Mouse (Mus musculus) heart, embryonic 12.5 days (tissue): ENCODE data around the gene C530008M17Rik. TPM values are rescaled to one million over a fixed set of nuclear protein-coding genes. Genes with fewer than 3 reads are reported as not detected.
A peak's percentile ranks its signal among the peaks of the same experiment; 100 is the strongest.

Experiments used
- ATAC-seq: fragments of 200-750 bp; cut with Nextera tagmentation; 2 replicates; pipeline ENCODE4 v1.8.0; 2017; ENCODE audit warnings: moderate TSS enrichment, moderate library complexity; ENCODE audit not compliant: insufficient number of reproducible peaks, low FRiP score
- H3K27ac ChIP-seq: fragments of 300-500 bp; sonication (generic); 2 replicates; pipeline ENCODE4 v1.5.1; 2016; ENCODE audit warnings: mild to moderate bottlenecking, moderate library complexity; ENCODE audit not compliant: poor library complexity, severe bottlenecking
- H3K27me3 ChIP-seq: fragments of 300-500 bp; sonication (generic); replicated peaks from 2 replicates; pipeline ENCODE4 v1.6.1; 2016; ENCODE audit warnings: mild to moderate bottlenecking, moderate library complexity
- H3K36me3 ChIP-seq: fragments of 300-500 bp; sonication (generic); 2 replicates; pipeline ENCODE4 v1.6.1; 2016; ENCODE audit warnings: mild to moderate bottlenecking, moderate library complexity
- H3K4me1 ChIP-seq: fragments of 300-500 bp; sonication (generic); replicated peaks from 2 replicates; pipeline ENCODE4 v1.6.1; 2016; ENCODE audit warnings: mild to moderate bottlenecking
- H3K4me2 ChIP-seq: fragments of 300-500 bp; sonication (generic); 2 replicates; pipeline ENCODE4 v1.6.1; 2016; ENCODE audit warnings: mild to moderate bottlenecking, moderate library complexity
- H3K4me3 ChIP-seq: fragments of 300-500 bp; sonication (generic); 2 replicates; pipeline ENCODE4 v1.5.1; 2016; ENCODE audit warnings: mild to moderate bottlenecking
- H3K9ac ChIP-seq: fragments of 300-500 bp; sonication (generic); 2 replicates; pipeline ENCODE4 v1.6.1; 2016; ENCODE audit warnings: mild to moderate bottlenecking, moderate library complexity
- H3K9me3 ChIP-seq: fragments of 300-500 bp; sonication (generic); replicated peaks from 2 replicates; pipeline ENCODE4 v1.6.1; 2016; ENCODE audit warnings: mild to moderate bottlenecking, moderate library complexity
- WGBS: fragments of 180-500 bp; shearing (Covaris S2); methylation state at CpG from one replicate; pipeline ENCODE4 v1.1.7; 2016; 5-methylcytosine and 5-hydroxymethylcytosine counted together
- polyA plus RNA-seq: library from polyadenylated mRNA; unstranded; fragments of >200 nt; fragmentation: Nextera tagmentation; extraction: Ambion mirVana; gene quantifications from 2 replicates; pipeline ENCODE4 v1.2.1, GENCODE M21; 2016

C530008M17Rik gene
- polyA plus RNA-seq, 1 experiment from 2014 or later: 38.7 TPM

DNA sequence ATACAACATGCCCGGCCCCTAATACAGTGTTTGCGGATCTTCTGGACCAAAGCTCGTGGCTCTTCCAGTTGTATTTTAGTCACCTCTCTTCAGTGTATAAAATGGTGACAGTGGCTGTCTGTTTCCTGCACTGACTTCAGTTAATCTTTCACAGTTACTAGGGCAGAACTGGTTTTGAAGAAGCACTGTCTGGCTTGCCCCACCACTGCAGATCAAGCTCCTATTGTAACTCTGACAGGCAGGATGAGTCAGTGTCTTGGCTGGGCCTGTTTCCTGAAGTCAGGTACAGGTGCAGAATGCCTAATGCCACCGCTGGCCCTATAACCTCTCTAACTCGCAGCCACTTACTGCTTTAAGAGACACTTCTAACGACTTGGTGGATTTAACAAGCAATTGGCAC, 152.7 kb downstream of the C530008M17Rik start:
- 82% methylated on average over 6 of the region's 6 CpGs for WGBS

DNA sequence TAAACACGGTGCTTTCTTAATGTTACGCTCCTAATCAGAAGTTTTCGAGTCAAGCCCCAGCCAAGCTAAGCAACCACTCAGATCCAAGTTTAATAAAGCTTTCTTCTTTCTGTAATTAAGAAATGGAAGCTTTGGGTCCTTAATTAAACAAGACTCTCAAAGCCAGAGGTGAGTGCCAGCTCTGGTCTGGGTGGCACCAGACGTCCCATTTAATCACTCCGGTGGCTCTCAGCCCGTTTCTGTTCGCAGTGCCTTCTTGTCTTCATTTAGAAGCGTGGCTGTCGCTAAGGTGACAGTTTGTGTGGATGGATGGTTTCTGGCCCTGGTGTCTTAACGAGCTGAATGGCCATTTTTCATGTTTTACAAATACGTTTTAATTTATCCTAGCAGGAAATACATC, 158.7 kb downstream of the C530008M17Rik start:
- WGBS: 68% methylated on average over 11 of the region's 11 CpGs
- H3K4me1 ChIP-seq: peaks cover 27% of the 10 kb centered on the region

More for the DNA sequence above, 152.7 kb downstream of the C530008M17Rik start:
- ATAC-seq: no peak
- peaks cover 19% of the 10 kb centered on the region for H3K4me1 ChIP-seq
- no peak overlapping the region for H3K4me2 ChIP-seq
- H3K9me3 ChIP-seq: peaks cover 3% of the 10 kb centered on the region; the same call in 1 of the 2 replicates
- H3K4me3 ChIP-seq: no peak overlapping the region
- no peaks in the 10 kb centered on the region for H3K36me3 ChIP-seq
- no peak overlapping the region for H3K9ac ChIP-seq
- H3K27me3 ChIP-seq: no peaks in the 10 kb centered on the region
- H3K27ac ChIP-seq: no peak overlapping the region

DNA sequence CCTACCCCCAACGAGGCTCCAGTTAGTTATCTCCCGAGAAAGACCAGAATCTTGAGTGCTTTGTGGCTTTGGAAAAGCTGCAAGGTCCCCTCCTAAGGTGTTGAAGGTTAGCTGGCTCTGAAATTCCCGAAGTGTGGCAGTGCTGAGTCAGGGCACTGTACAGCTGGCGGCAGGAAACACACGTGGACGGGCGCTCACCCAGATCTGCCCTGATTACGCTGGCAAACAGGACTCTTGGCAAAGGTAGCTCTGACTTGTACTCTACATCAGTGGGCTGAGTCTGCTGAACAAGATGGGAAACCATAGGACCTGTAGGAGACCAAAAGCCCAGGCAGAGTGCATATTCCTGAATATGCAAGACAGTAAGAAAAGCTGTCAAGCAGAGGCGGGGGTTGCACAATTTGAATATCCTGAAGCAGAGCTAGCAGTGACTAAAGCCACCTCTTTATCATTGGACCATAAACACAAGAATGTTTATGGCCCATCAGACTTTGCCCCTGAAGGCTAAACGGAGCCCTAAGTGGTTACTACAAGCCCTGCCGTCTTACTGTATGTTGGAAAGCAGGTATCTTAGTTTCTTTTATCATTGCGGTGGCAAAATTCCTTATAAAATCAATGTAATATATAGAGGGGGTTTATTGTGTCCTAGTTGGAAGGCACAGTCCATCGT, 159.6 kb downstream of the C530008M17Rik start:
- Histone ChIP-seq H3K9ac (no peak overlapping the region), H3K4me3 (no peak overlapping the region), H3K4me1 (peaks cover 27% of the 10 kb centered on the region), H3K4me2 (peak overlapping the region; percentile 11; the same call in 1 of the 2 replicates), H3K27ac (no peak overlapping the region), H3K9me3 (0 out of 2 replicates have a peak, but pooled peaks cover 3% of the 10 kb centered on the region), H3K36me3 (no peaks in the 10 kb centered on the region), H3K27me3 (no peaks in the 10 kb centered on the region)
- no peak; the same call in 1 of the 2 replicates for ATAC-seq
- 51% methylated on average over 13 of the region's 13 CpGs for WGBS

More for the DNA sequence above, 158.7 kb downstream of the C530008M17Rik start:
- Histone ChIP-seq H3K27ac (no peak overlapping the region), H3K9me3 (0 out of 2 replicates have a peak, but pooled peaks cover 3% of the 10 kb centered on the region), H3K9ac (no peak overlapping the region), H3K36me3 (no peaks in the 10 kb centered on the region), H3K4me3 (no peak overlapping the region), H3K4me2 (no peak overlapping the region), H3K27me3 (no peaks in the 10 kb centered on the region)
- no peak for ATAC-seq

DNA sequence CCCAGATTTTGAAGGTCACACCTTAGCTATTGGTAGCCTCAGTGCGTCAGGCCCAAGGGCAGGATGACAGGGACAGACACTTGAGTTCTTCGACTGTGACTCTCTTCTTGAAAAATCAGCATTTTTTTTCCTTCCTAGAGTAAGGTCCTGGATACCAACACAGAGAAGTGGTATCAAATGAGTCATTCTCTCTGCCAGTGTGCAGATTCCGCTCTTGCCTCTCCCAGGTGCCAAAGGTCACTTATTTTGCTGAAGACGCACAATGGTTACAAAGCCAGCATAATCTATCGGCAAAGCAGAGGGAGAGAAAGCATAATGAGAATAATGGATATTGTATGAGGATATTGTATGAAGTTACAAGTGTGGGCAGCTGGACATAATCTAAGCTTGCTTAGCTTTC, 160.4 kb downstream of the C530008M17Rik start:
- Histone ChIP-seq H3K4me1 (peaks cover 21% of the 10 kb centered on the region), H3K4me2 (no peak overlapping the region), H3K9me3 (0 out of 2 replicates have a peak, but pooled peaks cover 6% of the 10 kb centered on the region), H3K27ac (no peak overlapping the region), H3K9ac (no peak overlapping the region), H3K4me3 (no peak overlapping the region), H3K27me3 (no peaks in the 10 kb centered on the region), H3K36me3 (no peaks in the 10 kb centered on the region)
- 86% methylated on average over 5 of the region's 5 CpGs for WGBS
- no peak for ATAC-seq

DNA sequence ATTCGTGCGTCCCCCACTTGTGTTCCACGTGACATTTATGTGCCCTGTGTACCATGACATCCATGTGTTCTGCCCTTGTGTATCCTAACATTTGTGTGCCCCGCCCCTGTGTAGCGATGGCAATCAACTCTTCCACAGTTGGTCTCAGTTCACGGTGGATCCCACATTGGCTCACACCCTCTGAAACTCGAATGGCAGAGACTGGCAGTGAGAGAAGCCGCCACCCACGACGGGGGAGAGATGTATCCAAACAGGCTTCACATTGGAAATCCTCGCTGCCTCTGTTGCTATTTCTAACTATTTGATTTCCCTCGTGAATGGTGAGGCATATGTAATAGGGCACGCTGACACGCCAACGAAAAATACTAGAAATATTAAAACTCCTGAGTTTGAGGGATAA, 161.4 kb downstream of the C530008M17Rik start:
- Histone ChIP-seq H3K36me3 (no peaks in the 10 kb centered on the region), H3K27me3 (no peaks in the 10 kb centered on the region), H3K9ac (no peak overlapping the region), H3K9me3 (0 out of 2 replicates have a peak, but pooled peaks cover 6% of the 10 kb centered on the region), H3K4me1 (peaks cover 18% of the 10 kb centered on the region), H3K4me3 (no peak overlapping the region), H3K4me2 (no peak overlapping the region), H3K27ac (no peak overlapping the region)
- 87% methylated on average over 15 of the region's 15 CpGs for WGBS
- no peak for ATAC-seq

DNA sequence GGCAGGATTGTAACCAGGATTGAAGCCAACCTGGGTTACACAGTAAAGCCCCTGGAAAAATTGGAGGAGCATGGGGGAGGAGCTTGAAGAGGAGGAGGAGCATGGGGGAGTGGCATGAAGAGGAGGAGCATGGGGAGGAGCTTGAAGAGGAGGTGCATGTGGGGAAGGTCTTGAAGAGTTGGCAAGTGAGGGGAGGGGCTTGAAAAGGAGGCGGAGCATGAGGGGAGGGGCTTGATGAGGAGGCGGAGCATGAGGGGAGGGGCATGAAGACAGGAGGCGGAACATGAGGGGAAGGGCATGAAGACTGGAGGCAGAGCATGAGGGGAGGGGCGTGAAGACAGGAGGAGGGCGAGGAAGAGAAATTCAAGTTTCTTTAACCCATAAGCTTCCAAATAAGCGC, 162.5 kb downstream of the C530008M17Rik start:
- H3K9ac ChIP-seq: no peak overlapping the region
- no peak overlapping the region for H3K27ac ChIP-seq
- H3K27me3 ChIP-seq: no peaks in the 10 kb centered on the region
- 0 out of 2 replicates have a peak, but pooled peaks cover 6% of the 10 kb centered on the region for H3K9me3 ChIP-seq
- peaks cover 9% of the 10 kb centered on the region for H3K4me1 ChIP-seq
- no peak for ATAC-seq
- no peak overlapping the region for H3K4me2 ChIP-seq
- whole genome bisulfite sequencing: 68% methylated on average over 6 of the region's 6 CpGs
- H3K4me3 ChIP-seq: no peak overlapping the region
- H3K36me3 ChIP-seq: no peaks in the 10 kb centered on the region

DNA sequence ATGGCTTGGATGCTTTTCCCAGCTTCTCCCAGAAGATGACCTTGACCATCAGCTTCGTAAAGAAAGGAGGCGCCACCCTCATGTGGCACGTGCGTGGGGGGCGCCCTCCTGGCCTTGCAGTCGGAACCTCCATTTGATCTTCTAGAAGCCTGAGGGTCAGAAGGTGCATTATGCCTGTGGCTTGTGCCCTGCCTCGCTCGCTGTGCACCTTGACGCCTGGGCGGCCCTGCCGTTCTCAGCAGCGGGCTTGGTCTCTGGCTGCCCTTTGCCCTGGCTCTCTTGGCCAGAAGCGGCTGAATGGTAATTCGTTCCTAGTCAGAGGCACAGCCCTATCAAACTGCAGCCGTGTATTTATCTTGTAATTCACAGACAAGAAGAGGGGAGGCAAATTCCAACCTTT, 165.8 kb downstream of the C530008M17Rik start:
- Histone ChIP-seq H3K9ac (no peak overlapping the region), H3K4me2 (no peak overlapping the region), H3K27ac (no peak overlapping the region), H3K4me1 (no peaks in the 10 kb centered on the region), H3K36me3 (no peaks in the 10 kb centered on the region), H3K27me3 (no peaks in the 10 kb centered on the region), H3K9me3 (0 out of 2 replicates have a peak, but pooled peaks cover 6% of the 10 kb centered on the region), H3K4me3 (no peak overlapping the region)
- no peak for ATAC-seq
- 78% methylated on average over 15 of the region's 15 CpGs for WGBS

DNA sequence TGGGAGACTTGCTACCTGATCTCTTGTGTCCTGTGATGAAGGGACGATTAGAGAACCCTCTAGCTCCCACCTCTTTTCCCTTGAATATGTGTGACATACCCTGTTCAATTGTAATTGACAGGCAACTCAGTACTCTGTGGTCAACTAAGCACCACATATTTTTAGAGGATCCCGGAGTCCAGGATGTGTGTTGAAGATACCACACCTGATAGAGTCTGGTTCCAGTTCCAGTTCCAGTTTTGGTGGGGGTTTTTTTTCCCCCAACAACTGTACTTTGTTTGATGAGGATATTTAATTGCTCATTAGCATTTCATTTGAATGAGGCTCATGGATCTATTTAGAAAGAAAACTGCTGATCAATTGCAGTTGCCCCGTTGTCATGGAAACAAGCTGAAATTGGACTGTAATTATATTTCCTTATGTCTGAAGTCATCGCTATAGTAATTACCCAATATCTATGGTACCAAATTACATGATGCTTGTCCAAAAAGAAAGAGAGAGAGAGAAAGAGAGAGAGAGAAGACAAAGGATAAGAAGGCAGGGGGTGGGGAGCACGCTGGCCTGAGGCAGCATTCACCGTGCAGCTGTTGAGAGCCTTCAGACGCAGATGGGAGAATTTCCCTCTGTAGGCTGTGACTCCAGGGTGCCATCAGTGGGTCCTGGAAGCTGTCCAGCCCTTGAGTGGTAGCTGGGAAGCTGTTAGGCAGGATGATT, 172.4 kb downstream of the C530008M17Rik start:
- Histone ChIP-seq H3K9ac (no peak overlapping the region), H3K27ac (no peak overlapping the region), H3K36me3 (no peaks in the 10 kb centered on the region), H3K4me1 (no peaks in the 10 kb centered on the region), H3K9me3 (peaks cover 3% of the 10 kb centered on the region; the same call in 1 of the 2 replicates), H3K4me3 (no peak overlapping the region), H3K4me2 (no peak overlapping the region), H3K27me3 (no peaks in the 10 kb centered on the region)
- 83% methylated on average over 7 of the region's 7 CpGs for WGBS
- no peak for ATAC-seq

DNA sequence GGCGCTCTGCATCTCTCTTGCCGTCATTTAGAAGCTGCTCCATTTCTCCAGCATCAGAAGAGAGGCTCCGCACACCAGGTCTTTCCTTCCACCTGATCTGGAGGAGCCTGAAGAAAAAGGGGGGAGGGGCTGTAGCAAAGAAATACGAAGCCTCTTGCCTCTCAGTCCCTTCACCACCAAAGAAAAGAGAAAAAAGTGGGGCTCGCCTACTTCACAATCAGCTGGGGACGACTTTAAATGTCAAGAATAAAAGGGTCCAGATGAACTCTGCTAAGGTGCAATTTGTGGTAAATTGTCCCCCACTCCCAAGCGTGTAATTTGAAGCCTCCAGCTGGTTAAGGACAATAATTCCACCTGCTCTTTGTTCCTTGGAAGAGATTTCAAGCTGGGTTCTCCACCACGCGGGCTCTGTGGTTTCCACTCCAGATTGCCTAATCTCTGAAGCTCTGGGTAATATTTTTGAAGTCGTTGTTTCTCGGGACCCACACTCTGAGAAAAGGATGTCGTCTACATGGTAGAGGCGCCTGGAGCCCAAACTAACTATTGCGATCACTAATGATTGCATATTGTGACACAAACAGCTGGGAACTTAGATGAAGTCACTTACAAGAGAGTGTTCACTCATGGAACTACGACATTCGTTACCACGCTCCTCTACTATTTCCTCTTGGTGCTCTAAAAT, 176.4 kb downstream of the C530008M17Rik start:
- Histone ChIP-seq H3K36me3 (no peaks in the 10 kb centered on the region), H3K4me1 (no peaks in the 10 kb centered on the region), H3K27me3 (no peaks in the 10 kb centered on the region), H3K4me2 (no peak overlapping the region), H3K9me3 (peaks cover 3% of the 10 kb centered on the region; the same call in 1 of the 2 replicates), H3K27ac (no peak overlapping the region), H3K9ac (no peak overlapping the region), H3K4me3 (no peak overlapping the region)
- WGBS: 79% methylated on average over 17 of the region's 17 CpGs
- ATAC-seq: no peak

DNA sequence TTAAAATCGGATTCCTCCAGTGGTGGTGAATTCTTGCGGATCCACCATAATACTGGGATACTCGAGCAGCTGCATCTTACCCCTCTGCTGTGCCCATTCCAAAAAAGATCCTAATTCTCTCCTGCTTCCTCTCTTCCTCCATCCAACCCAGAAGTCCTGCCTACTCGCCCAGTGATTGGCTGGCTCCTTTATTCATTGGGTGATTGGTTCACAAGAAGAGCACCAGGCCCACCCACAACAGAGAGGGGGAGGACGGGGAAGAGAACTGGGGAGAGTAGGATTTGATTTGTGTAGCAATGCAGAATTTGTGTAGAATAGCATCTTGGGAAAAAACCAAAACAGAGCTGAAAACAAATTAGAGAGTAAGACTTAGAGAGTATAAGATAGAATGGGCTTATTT, 180.7 kb downstream of the C530008M17Rik start:
- ATAC-seq: no peak
- H3K9ac ChIP-seq: no peak overlapping the region
- H3K27me3 ChIP-seq: no peaks in the 10 kb centered on the region
- no peaks in the 10 kb centered on the region for H3K9me3 ChIP-seq
- H3K27ac ChIP-seq: no peak overlapping the region
- 59% methylated on average over 5 of the region's 5 CpGs for WGBS
- H3K4me1 ChIP-seq: no peaks in the 10 kb centered on the region
- H3K4me3 ChIP-seq: peak overlapping the region; percentile 15; the same call in 1 of the 2 replicates
- no peaks in the 10 kb centered on the region for H3K36me3 ChIP-seq
- H3K4me2 ChIP-seq: peak overlapping the region; percentile 40; the same call in 1 of the 2 replicates

DNA sequence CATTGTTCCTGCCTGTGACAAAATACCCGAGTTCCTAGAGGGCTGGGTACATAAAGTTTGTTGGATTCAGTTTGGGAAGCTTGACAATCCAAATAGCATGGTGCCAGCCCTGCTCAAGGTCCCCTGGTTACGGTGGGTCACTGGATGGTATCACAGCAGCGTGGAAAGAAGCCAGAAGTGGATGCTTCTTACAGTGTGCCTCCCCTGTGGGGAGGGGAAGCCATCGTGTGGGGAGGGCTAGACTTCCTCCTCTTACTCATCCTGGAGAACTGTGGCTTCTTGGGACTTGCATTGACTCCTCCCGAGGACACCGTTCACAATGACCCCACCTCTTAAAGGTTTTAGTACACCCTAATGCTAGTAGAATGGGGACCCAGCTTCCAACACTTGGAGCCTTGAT, 183.5 kb downstream of the C530008M17Rik start:
- H3K9me3 ChIP-seq: no peaks in the 10 kb centered on the region
- no peak overlapping the region for H3K4me3 ChIP-seq
- 70% methylated on average over 6 of the region's 6 CpGs for WGBS
- no peak overlapping the region for H3K9ac ChIP-seq
- ATAC-seq: no peak
- H3K4me2 ChIP-seq: no peak overlapping the region
- H3K4me1 ChIP-seq: peaks cover 12% of the 10 kb centered on the region
- H3K27me3 ChIP-seq: no peaks in the 10 kb centered on the region
- no peaks in the 10 kb centered on the region for H3K36me3 ChIP-seq
- no peak overlapping the region for H3K27ac ChIP-seq
